Mouse (Mus musculus): ENCODE results near the gene Agbl1. TPM values are rescaled to one million over a fixed set of nuclear protein-coding genes. Genes with fewer than 3 reads are reported as not detected.

Gene Agbl1
- total and polyA plus RNA-seq, 2 experiments from 2014 or later = 0.18 to 0.63 TPM

DNA sequence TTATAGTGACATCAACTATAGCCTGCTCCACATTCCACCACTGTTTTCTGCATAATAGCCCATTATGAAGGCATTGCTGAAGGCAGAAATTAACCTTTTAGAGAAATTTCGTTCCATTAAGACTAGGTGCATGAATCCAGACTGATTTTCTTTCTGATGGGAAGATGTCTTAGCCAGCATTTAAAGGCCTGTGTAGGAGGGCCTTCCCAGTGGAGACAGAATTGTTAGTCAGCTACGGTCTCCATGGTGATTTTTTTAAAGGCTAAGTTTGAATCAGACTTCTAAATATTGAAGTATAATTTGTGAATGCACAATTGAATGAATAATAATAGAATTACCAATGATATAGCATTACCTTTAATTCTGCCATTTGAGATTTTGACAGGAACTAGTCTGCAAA is 920.2 kb downstream of the Agbl1 start:
- 65% methylated on average over 2 of the region's 2 CpGs for WGBS
- no peak overlapping the region for H3K4me2 ChIP-seq (ENCODE audit: low read depth, low read length)
- H3K4me1 ChIP-seq (ENCODE audit: insufficient read depth, low read length) = no peaks in the 10 kb centered on the region; the same call in 1 of the 2 replicates
- no peak overlapping the region for H3K4me3 ChIP-seq (ENCODE audit: low read length)
- no peak overlapping the region for H3K9ac ChIP-seq (replicated peaks; ENCODE audit: low read length)
- no peak for DNase-seq (ENCODE audit: low spot score)
- no peaks in the 10 kb centered on the region for H3K27me3 ChIP-seq (ENCODE audit: insufficient read depth, low read length)
- H3K27ac ChIP-seq = no peak overlapping the region
- H3K9me3 ChIP-seq (ENCODE audit: low read length) = no peaks in the 10 kb centered on the region
- no peak for ATAC-seq
- no peak for TF ChIP-seq CTCF (IDR thresholded peaks at IDR 0.05; ENCODE audit: low read depth)
- no peaks in the 10 kb centered on the region for H3K36me3 ChIP-seq (ENCODE audit: insufficient read depth, low read length)

GRCm38 (mm10) chr7:77152393-77152792 is 922.7 kb downstream of the Agbl1 start:
- no peak for ATAC-seq

GRCm38 (mm10) chr7:77152909-77153308 is 923.2 kb downstream of the Agbl1 start:
- no peaks in the 10 kb centered on the region for H3K27me3 ChIP-seq (ENCODE audit: insufficient read depth, low read length)

More at GRCm38 (mm10) chr7:77152393-77152792, 922.7 kb downstream of the Agbl1 start:
- Histone ChIP-seq H3K27ac (no peak overlapping the region; the same call in 1 of the 2 replicates), H3K36me3 (ENCODE audit: insufficient read depth, low read length) (no peaks in the 10 kb centered on the region), H3K4me3 (ENCODE audit: low read length) (no peak overlapping the region), H3K27me3 (ENCODE audit: insufficient read depth, low read length) (no peaks in the 10 kb centered on the region), H3K9ac (replicated peaks; ENCODE audit: low read length) (no peak overlapping the region), H3K9me3 (ENCODE audit: low read length) (no peaks in the 10 kb centered on the region), H3K4me2 (ENCODE audit: low read depth, low read length) (no peak overlapping the region), H3K4me1 (ENCODE audit: insufficient read depth, low read length) (no peaks in the 10 kb centered on the region; the same call in 1 of the 2 replicates)
- TF ChIP-seq CTCF (IDR thresholded peaks at IDR 0.05; ENCODE audit: low read depth) = no peak
- peak; percentile 3 for DNase-seq (ENCODE audit: low spot score)
- 10% methylated on average over 3 of the region's 3 CpGs for WGBS

DNA sequence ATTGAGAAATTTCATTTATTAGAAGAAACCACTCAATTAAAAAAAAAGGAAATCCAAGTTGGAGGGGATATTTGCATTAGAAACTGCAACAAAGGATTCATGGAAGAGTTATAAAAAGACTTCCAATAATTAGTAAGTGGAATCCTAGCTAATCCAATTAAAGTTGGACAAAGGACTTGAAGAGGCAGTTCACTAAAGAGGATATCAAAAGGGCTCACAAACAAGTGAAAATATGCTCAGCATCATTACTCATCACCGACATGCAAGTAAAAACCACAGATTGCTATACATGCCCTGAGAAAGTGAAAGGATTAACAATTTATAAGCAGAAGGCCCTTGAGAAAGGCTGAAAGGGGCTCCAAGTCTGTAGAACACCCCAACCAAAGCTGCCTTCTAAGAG is 935.2 kb downstream of the Agbl1 start:
- ATAC-seq = no peak
- Histone ChIP-seq H3K4me1 (ENCODE audit: insufficient read depth, low read length) (no peaks in the 10 kb centered on the region), H3K9ac (replicated peaks; ENCODE audit: low read length) (no peak overlapping the region), H3K27me3 (ENCODE audit: insufficient read depth, low read length) (no peaks in the 10 kb centered on the region), H3K27ac (no peak overlapping the region), H3K36me3 (ENCODE audit: insufficient read depth, low read length) (no peaks in the 10 kb centered on the region), H3K4me3 (ENCODE audit: low read length) (no peak overlapping the region), H3K4me2 (ENCODE audit: low read depth, low read length) (no peak overlapping the region), H3K9me3 (ENCODE audit: low read length) (no peaks in the 10 kb centered on the region)
- no peak for TF ChIP-seq CTCF (IDR thresholded peaks at IDR 0.05; ENCODE audit: low read depth)
- DNase-seq (ENCODE audit: low spot score) = no peak
- WGBS = 83% methylated on average over 1 of the region's 1 CpGs

More at GRCm38 (mm10) chr7:77152909-77153308, 923.2 kb downstream of the Agbl1 start:
- Histone ChIP-seq H3K27ac (no peak overlapping the region), H3K4me1 (ENCODE audit: insufficient read depth, low read length) (no peaks in the 10 kb centered on the region; the same call in 1 of the 2 replicates), H3K36me3 (ENCODE audit: insufficient read depth, low read length) (no peaks in the 10 kb centered on the region), H3K9ac (replicated peaks; ENCODE audit: low read length) (no peak overlapping the region), H3K4me2 (ENCODE audit: low read depth, low read length) (no peak overlapping the region), H3K9me3 (ENCODE audit: low read length) (no peaks in the 10 kb centered on the region), H3K4me3 (ENCODE audit: low read length) (no peak overlapping the region)
- DNase-seq (ENCODE audit: low spot score) (no peak), ATAC-seq (no peak)
- WGBS = 48% methylated on average over 1 of the region's 1 CpGs
- no peak for TF ChIP-seq CTCF (IDR thresholded peaks at IDR 0.05; ENCODE audit: low read depth)

Data from hindbrain, postnatal 0 days (tissue).